Comparison of ENCODE assay signal across 11 mouse cellular contexts in genomic region chr9:46111334-46111733, GRCm38 (mm10).
DNase-seq lines count a peak whose midpoint lies in the region; ATAC-seq and TF ChIP-seq lines count a peak whose summit lies in the region.
"Had no signal": no experiment of that assay in that cellular context is flagged by ENCODE, and none has a peak within 500 bp of the region (broad histone marks: within the 10 kb centered on the region; RNA-seq: fewer than 3 reads in every experiment).

No protein-coding gene starts in this region.

- no peak for TF ChIP-seq CTCF in gastrocnemius, adult 2 months (IDR thresholded peaks at IDR 0.05)

- no peak for TF ChIP-seq POLR2A in myocyte (IDR thresholded peaks at IDR 0.05; ENCODE audit: insufficient read length, low read depth)

- peak overlapping the region; percentile 64 for H3K27ac ChIP-seq in gastrocnemius, adult 2 months
- H3K27ac ChIP-seq in kidney, embryonic 16.5 days (ENCODE audit: low read length) = peak overlapping the region; percentile 82
- peak overlapping the region; percentile 52 for H3K27ac ChIP-seq in embryonic facial prominence, embryonic 15.5 days (replicated peaks)
- H3K27ac ChIP-seq: hindbrain, embryonic 15.5 days; midbrain, embryonic 10.5 days had no signal

- H3ac ChIP-seq in myocyte (ENCODE audit: control insufficient read depth, insufficient read length) = no peak overlapping the region

- H3K4me3 ChIP-seq in gastrocnemius, adult 2 months = peak overlapping the region; percentile 33
- no peak overlapping the region for H3K4me3 ChIP-seq in kidney, embryonic 16.5 days (ENCODE audit: low read length)
- no peak overlapping the region for H3K4me3 ChIP-seq in embryonic facial prominence, embryonic 15.5 days (replicated peaks)
- no peak overlapping the region for H3K4me3 ChIP-seq in myocyte
- H3K4me3 ChIP-seq: hindbrain, embryonic 15.5 days; limb, embryonic 15.5 days; midbrain, embryonic 10.5 days had no signal

- H3K79me2 ChIP-seq in myocyte (ENCODE audit: control insufficient read depth, insufficient read depth) = peaks cover 36% of the 10 kb centered on the region

- H3K4me1 ChIP-seq in kidney, embryonic 16.5 days (ENCODE audit: insufficient read depth, low read length) = peaks cover 42% of the 10 kb centered on the region
- H3K4me1 ChIP-seq in embryonic facial prominence, embryonic 15.5 days = peaks cover 44% of the 10 kb centered on the region

- H3K9ac ChIP-seq in kidney, embryonic 16.5 days (replicated peaks; ENCODE audit: low read length) = no peak overlapping the region
- H3K9ac ChIP-seq in embryonic facial prominence, embryonic 15.5 days = no peak overlapping the region
- H3K9ac ChIP-seq: hindbrain, embryonic 15.5 days; limb, embryonic 15.5 days had no signal

- intact Hi-C loops in gastrocnemius, adult 2 months (cut with DNase I) = no loop called here
- intact Hi-C loops in left cerebral cortex, postnatal 4 days (cut with DNase I) = no loop called here

- DNase-seq in gastrocnemius, adult 2 months = no peak
- DNase-seq in gastrocnemius, adult 18-20 months (ENCODE audit: low spot score) = no peak
- no peak for DNase-seq in kidney, postnatal 36 days
- no peak for DNase-seq in left cerebral cortex, postnatal 4 days
- DNase-seq in thymus, postnatal 0 days (ENCODE audit: low spot score) = no peak

- no peaks in the 10 kb centered on the region for H3K9me3 ChIP-seq in kidney, embryonic 16.5 days (ENCODE audit: low read length)
- no peaks in the 10 kb centered on the region for H3K9me3 ChIP-seq in embryonic facial prominence, embryonic 15.5 days (replicated peaks)
- H3K9me3 ChIP-seq: hindbrain, embryonic 15.5 days; limb, embryonic 15.5 days; midbrain, embryonic 10.5 days had no signal

- H3K36me3 ChIP-seq in kidney, embryonic 16.5 days (ENCODE audit: insufficient read depth, low read length) = no peaks in the 10 kb centered on the region
- no peaks in the 10 kb centered on the region for H3K36me3 ChIP-seq in embryonic facial prominence, embryonic 15.5 days
- no peaks in the 10 kb centered on the region for H3K36me3 ChIP-seq in myocyte (ENCODE audit: control insufficient read depth, insufficient read depth)
- H3K36me3 ChIP-seq: hindbrain, embryonic 15.5 days; limb, embryonic 15.5 days; midbrain, embryonic 10.5 days had no signal

- no peak for ATAC-seq in kidney, embryonic 16.5 days (ENCODE audit: low FRiP score, low TSS enrichment)
- no peak for ATAC-seq in embryonic facial prominence, embryonic 15.5 days (ENCODE audit: insufficient number of reproducible peaks, low FRiP score, low TSS enrichment, low read depth)

- H3K4me2 ChIP-seq in kidney, embryonic 16.5 days (replicated peaks; ENCODE audit: low read depth, low read length) = no peak overlapping the region
- no peak overlapping the region for H3K4me2 ChIP-seq in embryonic facial prominence, embryonic 15.5 days (replicated peaks)
- H3K4me2 ChIP-seq in myocyte (ENCODE audit: low read depth) = peak overlapping the region; percentile 83
- H3K4me2 ChIP-seq: hindbrain, embryonic 15.5 days; limb, embryonic 15.5 days had no signal

- no peaks in the 10 kb centered on the region for H3K27me3 ChIP-seq in kidney, embryonic 16.5 days (ENCODE audit: insufficient read depth, low read length)
- no peaks in the 10 kb centered on the region for H3K27me3 ChIP-seq in embryonic facial prominence, embryonic 15.5 days
- H3K27me3 ChIP-seq in myocyte (ENCODE audit: control insufficient read depth, insufficient read depth, insufficient read length) = no peaks in the 10 kb centered on the region
- H3K27me3 ChIP-seq: hindbrain, embryonic 15.5 days; limb, embryonic 15.5 days had no signal

TF ChIP-seq in myocyte, 11 proteins besides CTCF, POLR2A, EP300 and RAD21:
- TF ChIP-seq USF1 (IDR thresholded peaks at IDR 0.05; ENCODE audit: low read depth) (no peak), TCF12 (IDR thresholded peaks at IDR 0.05; ENCODE audit: insufficient read depth, poor library complexity, severe bottlenecking) (no peak), CEBPB (IDR thresholded peaks at IDR 0.05; ENCODE audit: insufficient read depth, poor library complexity, severe bottlenecking) (no peak), REST (IDR thresholded peaks at IDR 0.05; ENCODE audit: insufficient read depth, insufficient read length) (no peak), MYOG (IDR thresholded peaks at IDR 0.05; ENCODE audit: control insufficient read depth in 1 of 3, insufficient read depth in 1 of 3, insufficient read length in 2 of 3, low read depth in 2 of 3) (no peak), MAX (IDR thresholded peaks at IDR 0.05; ENCODE audit: low read depth) (no peak), MYOD1 (IDR thresholded peaks at IDR 0.05; ENCODE audit: control insufficient read depth in 1 of 3, insufficient read length in 2 of 3, low read depth in 2 of 3) (no peak), E2F4 (IDR thresholded peaks at IDR 0.05; ENCODE audit: insufficient read depth) (no peak), TCF3 (IDR thresholded peaks at IDR 0.05; ENCODE audit: insufficient read length, low read depth) (no peak), POLR2AphosphoS2 (IDR thresholded peaks at IDR 0.05; ENCODE audit: insufficient read length, low read depth) (no peak), SRF (IDR thresholded peaks at IDR 0.05; ENCODE audit: control insufficient read depth, insufficient read length, low read depth) (no peak)
